Mouse (Mus musculus) megakaryocyte-erythroid progenitor cell, adult 5-6 weeks (primary cell): Measurements from ENCODE around the gene Klc2. TPM values are rescaled to one million over a fixed set of nuclear protein-coding genes. Genes with fewer than 3 reads are reported as not detected.

Experiments used
- ATAC-seq: replicated peaks from 2 replicates; pipeline ENCODE4 v1.8.0; 2016; ENCODE audit warnings: mild to moderate bottlenecking, inconsistent platforms; ENCODE audit not compliant: severe bottlenecking, poor library complexity, low FRiP score, low TSS enrichment
- total RNA-seq, 2 experiments: library from RNA; stranded (forward) in 1 of 2; stranded (reverse) in 1 of 2; fragments of 200-1000, 215-1000 nt in 1 of 2; fragments of >200 nt in 1 of 2; fragmentation: Nextera tagmentation in 1 of 2; gene quantifications; 2 replicates each; pipeline ENCODE4 v1.2.3; 2014 to 2017

The Klc2 gene
- total RNA-seq, 2 experiments from 2014 or later: 8.0 to 15.3 TPM

GRCm38 (mm10) chr19:5082596-5082995 is 35.8 kb downstream of the Klc2 start:
- ATAC-seq: no peak

GRCm38 (mm10) chr19:5082005-5082404 is 36.4 kb downstream of the Klc2 start:
- ATAC-seq: no peak

- no peak for ATAC-seq
These were observed 39.1 kb downstream of the Klc2 start for GRCm38 (mm10) chr19:5079279-5079678.

- no peak for ATAC-seq
These were observed 44.8 kb downstream of the Klc2 start for GRCm38 (mm10) chr19:5073518-5073917.

GRCm38 (mm10) chr19:5073028-5073427 is 45.3 kb downstream of the Klc2 start:
- no peak for ATAC-seq

GRCm38 (mm10) chr19:5072389-5073019 is 45.9 kb downstream of the Klc2 start:
- ATAC-seq: no peak

- ATAC-seq: peak; percentile 72
These were observed 46.6 kb downstream of the Klc2 start for GRCm38 (mm10) chr19:5071545-5072369.

DNA sequence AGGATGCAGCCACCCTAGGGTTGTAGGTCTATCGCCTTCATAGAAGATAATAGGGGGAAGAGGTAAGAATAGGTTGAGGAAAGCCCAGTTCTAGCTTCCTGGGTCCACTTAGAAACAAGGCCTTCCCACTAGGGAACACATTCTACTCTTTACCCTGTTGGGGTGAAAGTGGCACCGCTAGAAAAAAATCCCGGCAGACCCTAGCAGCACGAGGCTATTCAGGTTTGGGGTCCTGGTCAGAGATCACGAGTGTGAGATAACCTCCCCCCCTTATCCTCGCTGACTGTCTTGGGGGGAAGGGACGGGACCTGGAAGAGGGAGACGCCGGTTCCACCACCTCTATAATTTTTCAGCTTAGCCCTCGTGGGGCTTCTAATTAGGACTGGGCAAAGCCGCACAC is 47.3 kb downstream of the Klc2 start:
- no peak for ATAC-seq

DNA sequence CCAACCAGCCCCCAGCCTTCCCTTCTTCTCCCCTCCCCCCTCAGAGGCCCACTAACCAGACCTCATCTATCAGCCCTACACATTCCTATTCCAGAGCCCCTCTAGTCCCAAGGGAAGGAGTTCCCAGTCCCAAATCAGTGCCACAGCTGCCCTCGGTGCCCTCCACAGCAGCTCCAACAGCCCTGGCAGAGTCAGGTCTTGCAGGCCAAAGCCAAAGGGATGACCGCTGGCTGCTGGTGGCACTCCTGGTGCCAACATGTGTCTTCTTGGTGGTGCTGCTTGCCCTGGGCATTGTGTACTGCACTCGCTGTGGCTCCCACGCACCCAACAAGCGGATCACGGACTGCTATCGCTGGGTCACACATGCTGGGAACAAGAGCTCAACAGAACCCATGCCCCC is 48.4 kb downstream of the Klc2 start:
- no peak for ATAC-seq

DNA sequence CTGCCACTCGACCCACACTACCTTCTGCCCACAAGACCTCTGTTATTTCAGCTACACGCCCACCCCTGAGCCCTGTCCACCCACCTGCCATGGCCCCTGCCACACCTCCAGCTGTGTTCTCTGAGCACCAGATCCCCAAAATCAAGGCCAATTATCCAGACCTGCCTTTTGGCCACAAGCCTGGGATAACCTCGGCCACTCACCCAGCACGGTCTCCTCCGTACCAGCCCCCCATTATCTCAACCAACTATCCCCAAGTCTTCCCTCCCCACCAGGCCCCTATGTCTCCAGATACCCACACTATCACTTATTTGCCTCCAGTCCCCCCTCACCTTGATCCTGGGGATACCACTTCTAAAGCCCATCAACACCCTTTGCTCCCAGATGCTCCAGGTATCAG is 48.9 kb downstream of the Klc2 start:
- no peak for ATAC-seq

DNA sequence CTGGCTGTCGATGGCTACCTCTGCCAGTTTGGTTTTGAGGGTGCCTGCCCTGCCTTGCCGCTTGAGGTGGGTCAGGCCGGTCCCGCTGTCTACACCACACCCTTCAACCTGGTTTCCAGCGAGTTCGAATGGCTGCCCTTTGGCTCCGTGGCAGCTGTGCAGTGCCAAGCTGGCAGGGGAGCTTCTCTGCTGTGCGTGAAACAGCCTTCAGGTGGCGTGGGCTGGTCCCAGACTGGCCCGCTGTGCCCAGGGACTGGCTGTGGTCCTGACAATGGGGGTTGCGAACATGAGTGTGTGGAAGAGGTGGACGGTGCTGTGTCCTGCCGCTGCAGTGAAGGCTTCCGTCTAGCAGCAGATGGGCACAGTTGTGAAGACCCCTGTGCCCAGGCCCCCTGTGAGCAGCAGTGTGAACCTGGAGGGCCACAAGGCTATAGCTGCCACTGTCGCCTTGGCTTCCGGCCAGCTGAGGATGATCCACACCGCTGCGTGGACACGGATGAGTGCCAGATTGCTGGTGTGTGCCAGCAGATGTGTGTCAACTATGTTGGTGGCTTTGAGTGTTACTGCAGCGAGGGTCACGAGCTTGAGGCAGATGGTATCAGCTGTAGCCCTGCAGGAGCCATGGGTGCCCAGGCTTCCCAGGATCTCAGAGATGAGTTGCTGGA is 49.7 kb downstream of the Klc2 start:
- ATAC-seq: no peak

DNA sequence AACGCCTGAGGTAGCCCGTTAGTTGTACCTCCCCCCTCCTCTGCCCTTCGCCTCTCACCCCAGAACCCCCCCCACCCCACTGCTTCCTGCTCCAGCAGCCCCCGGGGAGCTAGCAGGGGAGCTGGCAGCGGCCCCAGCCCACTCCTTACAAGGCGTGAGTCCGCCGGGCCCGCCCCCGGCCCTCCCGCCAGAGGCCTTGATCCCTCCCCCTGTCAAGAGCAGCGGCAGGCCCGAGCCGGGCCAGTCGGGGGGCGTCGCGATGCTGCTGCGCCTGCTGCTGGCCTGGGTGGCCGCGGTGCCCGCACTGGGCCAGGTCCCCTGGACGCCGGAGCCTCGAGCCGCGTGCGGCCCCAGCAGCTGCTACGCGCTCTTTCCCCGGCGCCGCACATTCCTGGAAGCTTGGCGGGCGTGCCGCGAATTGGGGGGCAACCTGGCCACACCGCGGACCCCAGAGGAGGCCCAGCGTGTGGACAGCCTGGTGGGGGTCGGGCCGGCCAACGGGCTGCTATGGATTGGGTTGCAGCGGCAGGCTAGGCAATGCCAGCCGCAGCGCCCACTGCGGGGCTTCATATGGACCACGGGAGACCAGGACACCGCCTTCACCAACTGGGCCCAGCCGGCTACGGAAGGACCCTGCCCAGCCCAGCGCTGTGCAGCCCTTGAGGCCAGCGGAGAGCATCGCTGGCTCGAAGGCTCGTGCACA is 50.3 kb downstream of the Klc2 start, which contains the start of gene Cd248:
Gene Cd248 (plus strand): TSS at position 212 of the 703 bp plus-strand sequence.
- no peak for ATAC-seq

DNA sequence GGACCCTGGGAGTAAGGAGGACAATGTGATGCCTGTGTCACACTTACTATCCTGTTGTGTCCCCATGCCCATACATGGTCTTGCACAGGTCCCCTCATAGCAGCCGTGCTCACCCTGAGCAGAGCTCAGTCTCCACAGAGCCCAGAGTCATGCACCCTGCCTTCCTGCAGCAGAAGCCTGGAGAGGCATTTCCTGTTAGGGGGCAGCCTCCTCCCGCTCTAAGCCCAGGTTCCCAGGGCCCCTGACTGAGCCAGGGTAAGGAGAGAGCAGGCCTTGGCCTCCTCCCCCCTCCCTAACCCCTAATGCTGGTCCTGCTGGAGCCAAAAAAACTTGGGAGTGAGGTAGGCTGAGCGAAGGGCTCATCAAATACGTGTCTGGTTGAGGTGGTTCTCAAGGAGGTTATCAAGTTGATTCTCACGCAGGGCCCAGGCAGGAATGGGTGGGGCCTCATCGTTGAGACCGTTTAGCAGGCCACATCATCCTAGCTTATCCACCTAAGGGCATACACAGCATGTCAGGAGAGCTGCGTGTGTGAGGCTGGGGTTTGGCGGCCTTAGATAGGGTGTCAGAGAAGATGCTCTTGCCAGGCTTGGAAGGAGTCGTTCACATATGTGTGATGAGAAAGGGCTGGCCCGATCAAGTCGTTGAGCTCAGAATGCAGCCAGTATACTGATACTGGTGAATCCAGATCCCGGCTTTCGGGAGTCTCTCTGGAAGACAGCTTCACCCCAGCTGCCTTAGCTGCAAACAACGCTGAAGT is 51.1 kb downstream of the Klc2 start:
- ATAC-seq: peak; percentile 89

DNA sequence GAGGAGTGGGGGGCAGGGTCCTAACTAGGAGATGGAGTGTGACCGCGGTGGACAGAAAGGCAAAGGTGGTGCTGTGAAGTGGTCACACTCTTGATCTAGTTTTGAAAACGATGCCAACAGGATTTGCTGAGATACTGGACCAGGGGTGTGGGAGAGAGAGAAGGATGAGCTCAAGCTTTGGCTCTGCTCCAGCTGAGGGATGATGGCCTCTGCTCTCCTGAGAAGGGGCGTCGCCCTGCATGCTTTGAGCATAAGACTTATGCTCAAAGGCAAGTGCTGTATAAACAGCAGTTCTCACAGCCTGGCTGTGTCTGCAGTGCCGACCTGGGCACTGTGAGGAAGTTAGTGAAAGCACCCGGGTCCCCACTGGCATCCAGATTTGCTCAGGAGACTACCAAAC is 53.3 kb downstream of the Klc2 start:
- no peak for ATAC-seq

DNA sequence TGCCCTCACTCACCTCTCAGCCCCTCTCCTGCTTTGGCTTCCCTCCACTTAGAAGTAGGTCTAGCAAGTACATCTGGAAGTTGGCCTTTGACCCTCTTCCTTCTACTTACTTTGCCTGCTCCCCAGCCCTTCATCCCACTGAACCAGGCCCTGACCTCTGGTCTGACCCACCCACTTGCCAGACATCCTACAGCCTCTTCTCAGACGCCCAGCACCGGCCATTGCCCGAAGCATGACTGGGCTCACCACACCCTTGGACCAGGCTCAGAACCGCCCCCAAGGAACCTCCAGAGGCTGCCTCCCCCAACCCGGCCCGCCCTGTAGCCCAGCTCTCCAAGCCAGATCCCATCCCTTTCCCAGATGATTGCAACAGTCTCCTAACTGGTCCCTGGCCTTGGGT is 55.9 kb downstream of the Klc2 start:
- no peak for ATAC-seq

- ATAC-seq: no peak
These were observed 56.3 kb downstream of the Klc2 start for GRCm38 (mm10) chr19:5062041-5062440.

- ATAC-seq: no peak
These were observed 57.7 kb downstream of the Klc2 start for GRCm38 (mm10) chr19:5060365-5061330.
